Mouse (Mus musculus): ENCODE data around the gene Cul4a. TPM values are rescaled to one million over a fixed set of nuclear protein-coding genes. Genes with fewer than 3 reads are reported as not detected.

Gene Cul4a
- total RNA-seq, 4 experiments from 2014 or later = 75.8 to 84.1 (median 80.2) TPM

- DNase-seq (ENCODE audit: low spot score) = peak; percentile 45
These were observed 26.8 kb downstream of the Cul4a start for GRCm38 (mm10) chr8:13132220-13132619.

- DNase-seq (ENCODE audit: low spot score) = no peak
These were observed 34.3 kb downstream of the Cul4a start for GRCm38 (mm10) chr8:13139641-13140182.

GRCm38 (mm10) chr8:13141681-13142080 is 36.3 kb downstream of the Cul4a start:
- no peak for DNase-seq (ENCODE audit: low spot score)

- no peak for DNase-seq (ENCODE audit: low spot score)
These were observed 43.1 kb downstream of the Cul4a start for GRCm38 (mm10) chr8:13148476-13148875.

GRCm38 (mm10) chr8:13149287-13149686 is 43.9 kb downstream of the Cul4a start:
- DNase-seq (ENCODE audit: low spot score) = no peak

GRCm38 (mm10) chr8:13149866-13150265 is 44.4 kb downstream of the Cul4a start:
- no peak for DNase-seq (ENCODE audit: low spot score)

- DNase-seq (ENCODE audit: low spot score) = no peak
These were observed 45.5 kb downstream of the Cul4a start for GRCm38 (mm10) chr8:13150929-13151328.

GRCm38 (mm10) chr8:13154099-13154498 is 48.7 kb downstream of the Cul4a start:
- no peak for DNase-seq (ENCODE audit: low spot score)

- DNase-seq (ENCODE audit: low spot score) = no peak
These were observed 49.9 kb downstream of the Cul4a start for GRCm38 (mm10) chr8:13155358-13155757.

GRCm38 (mm10) chr8:13156327-13157097 is 51.1 kb downstream of the Cul4a start:
- peak; percentile 60 for DNase-seq (ENCODE audit: low spot score)

- DNase-seq (ENCODE audit: low spot score) = peak; percentile 97
These were observed 53.4 kb downstream of the Cul4a start, which contains the start of gene Lamp1 for GRCm38 (mm10) chr8:13158718-13159376. TSS of gene Lamp1 (plus strand) at chr8:13159161.

GRCm38 (mm10) chr8:13159377-13159881 is 54.0 kb downstream of the Cul4a start:
- no peak for DNase-seq (ENCODE audit: low spot score)

- no peak for DNase-seq (ENCODE audit: low spot score)
These were observed 55.3 kb downstream of the Cul4a start for GRCm38 (mm10) chr8:13160691-13161090.

GRCm38 (mm10) chr8:13162098-13162497 is 56.7 kb downstream of the Cul4a start:
- no peak for DNase-seq (ENCODE audit: low spot score)

GRCm38 (mm10) chr8:13163563-13163962 is 58.1 kb downstream of the Cul4a start:
- no peak for DNase-seq (ENCODE audit: low spot score)

- DNase-seq (ENCODE audit: low spot score) = no peak
These were observed 58.9 kb downstream of the Cul4a start for GRCm38 (mm10) chr8:13164361-13164760.

GRCm38 (mm10) chr8:13170510-13170909 is 65.1 kb downstream of the Cul4a start:
- DNase-seq (ENCODE audit: low spot score) = no peak

GRCm38 (mm10) chr8:13174305-13174704 is 68.9 kb downstream of the Cul4a start:
- no peak for DNase-seq (ENCODE audit: low spot score)

- no peak for DNase-seq (ENCODE audit: low spot score)
These were observed 69.4 kb downstream of the Cul4a start for GRCm38 (mm10) chr8:13174811-13175210.

GRCm38 (mm10) chr8:13175650-13176049 is 70.2 kb downstream of the Cul4a start:
- no peak for DNase-seq (ENCODE audit: low spot score)

GRCm38 (mm10) chr8:13177173-13177852 is 71.9 kb downstream of the Cul4a start:
- no peak for DNase-seq (ENCODE audit: low spot score)

- no peak for DNase-seq (ENCODE audit: low spot score)
These were observed 72.7 kb downstream of the Cul4a start for GRCm38 (mm10) chr8:13178137-13178536.

Data from heart, adult 8-10 months (tissue).